Mouse (Mus musculus) stomach, embryonic 15.5 days (tissue): ENCODE measurements around the gene Pate2. TPM values are rescaled to one million over a fixed set of nuclear protein-coding genes. Genes with fewer than 3 reads are reported as not detected.
A peak's percentile ranks its signal among the peaks of the same experiment; 100 is the strongest.

Experiments
- ATAC-seq: fragments of 200-750 bp; cut with Nextera tagmentation; 2 replicates; pipeline ENCODE4 v1.8.0; 2017; ENCODE audit warnings: low read depth, moderate number of reproducible peaks, moderate TSS enrichment; ENCODE audit not compliant: insufficient read depth, low FRiP score
- H3K27ac ChIP-seq: fragments of 300-500 bp; sonication (generic); 2 replicates; pipeline ENCODE4 v1.5.1; 2015; ENCODE audit warnings: mild to moderate bottlenecking, inconsistent platforms
- H3K27me3 ChIP-seq: fragments of 300-500 bp; sonication (generic); replicated peaks from 2 replicates; pipeline ENCODE4 v1.6.1; 2015; ENCODE audit warnings: inconsistent platforms
- H3K36me3 ChIP-seq: fragments of 300-500 bp; sonication (generic); 2 replicates; pipeline ENCODE4 v1.6.1; 2015; ENCODE audit warnings: inconsistent platforms
- H3K4me1 ChIP-seq: fragments of 300-500 bp; sonication (generic); 2 replicates; pipeline ENCODE4 v1.6.1; 2015; ENCODE audit warnings: inconsistent platforms
- H3K4me2 ChIP-seq: fragments of 300-500 bp; sonication (generic); 2 replicates; pipeline ENCODE4 v1.6.1; 2015; ENCODE audit warnings: mild to moderate bottlenecking, inconsistent platforms
- H3K4me3 ChIP-seq: fragments of 300-500 bp; sonication (generic); replicated peaks from 2 replicates; pipeline ENCODE4 v1.5.1; 2015; ENCODE audit warnings: inconsistent platforms
- H3K9ac ChIP-seq: fragments of 300-500 bp; sonication (generic); 2 replicates; pipeline ENCODE4 v1.6.1; 2015; ENCODE audit warnings: inconsistent platforms
- H3K9me3 ChIP-seq: fragments of 300-500 bp; sonication (generic); 2 replicates; pipeline ENCODE4 v1.6.1; 2016; ENCODE audit warnings: inconsistent platforms
- WGBS: fragments of 180-500 bp; shearing (Covaris S2); methylation state at CpG from one replicate; pipeline ENCODE4 v1.1.7; 2015; 5-methylcytosine and 5-hydroxymethylcytosine counted together
- polyA plus RNA-seq: library from polyadenylated mRNA; unstranded; fragments of >200 nt; fragmentation: Nextera tagmentation; extraction: Ambion mirVana; gene quantifications from 2 replicates; pipeline ENCODE4 v1.2.1, GENCODE M21; 2015

The Pate2 gene
- polyA plus RNA-seq, 1 experiment from 2014 or later = 0.95 TPM

GRCm38 (mm10) chr9:35539001-35539750 is 30.9 kb upstream of the Pate2 start:
- 62% methylated on average over 13 of the region's 13 CpGs for WGBS
- no peak for ATAC-seq

GRCm38 (mm10) chr9:35541024-35541423 is 29.1 kb upstream of the Pate2 start:
- H3K9me3 ChIP-seq = no peaks in the 10 kb centered on the region
- WGBS = 80% methylated on average over 5 of the region's 5 CpGs
- no peak overlapping the region for H3K4me2 ChIP-seq
- no peak overlapping the region for H3K4me3 ChIP-seq
- H3K27me3 ChIP-seq = no peaks in the 10 kb centered on the region
- no peaks in the 10 kb centered on the region for H3K4me1 ChIP-seq
- H3K9ac ChIP-seq = no peak overlapping the region
- ATAC-seq = no peak
- H3K27ac ChIP-seq = no peak overlapping the region
- no peaks in the 10 kb centered on the region for H3K36me3 ChIP-seq

More at GRCm38 (mm10) chr9:35539001-35539750, 30.9 kb upstream of the Pate2 start:
- Histone ChIP-seq H3K27me3 (no peaks in the 10 kb centered on the region), H3K4me2 (no peak overlapping the region), H3K9ac (no peak overlapping the region), H3K4me3 (no peak overlapping the region), H3K4me1 (0 out of 2 replicates have a peak, but pooled peaks cover 2% of the 10 kb centered on the region), H3K27ac (no peak overlapping the region), H3K36me3 (no peaks in the 10 kb centered on the region), H3K9me3 (no peaks in the 10 kb centered on the region)

GRCm38 (mm10) chr9:35541488-35541887 is 28.6 kb upstream of the Pate2 start:
- Histone ChIP-seq H3K4me1 (no peaks in the 10 kb centered on the region), H3K9me3 (no peaks in the 10 kb centered on the region), H3K9ac (no peak overlapping the region), H3K27me3 (no peaks in the 10 kb centered on the region), H3K4me2 (no peak overlapping the region), H3K4me3 (no peak overlapping the region), H3K36me3 (no peaks in the 10 kb centered on the region), H3K27ac (no peak overlapping the region)
- ATAC-seq = peak; percentile 56; the same call in 1 of the 2 replicates
- WGBS = 8% methylated on average over 6 of the region's 6 CpGs

- Histone ChIP-seq H3K4me2 (no peak overlapping the region), H3K27me3 (no peaks in the 10 kb centered on the region), H3K4me3 (no peak overlapping the region), H3K27ac (no peak overlapping the region), H3K9me3 (no peaks in the 10 kb centered on the region), H3K9ac (no peak overlapping the region), H3K4me1 (no peaks in the 10 kb centered on the region), H3K36me3 (no peaks in the 10 kb centered on the region)
- no peak for ATAC-seq
- 64% methylated on average over 6 of the region's 6 CpGs for WGBS
Observed at GRCm38 (mm10) chr9:35541941-35542340, 28.1 kb upstream of the Pate2 start.

GRCm38 (mm10) chr9:35543099-35543860 is 26.8 kb upstream of the Pate2 start:
- WGBS = 79% methylated on average over 14 of the region's 14 CpGs
- Histone ChIP-seq H3K9me3 (no peaks in the 10 kb centered on the region), H3K4me2 (no peak overlapping the region), H3K9ac (no peak overlapping the region), H3K27ac (no peak overlapping the region), H3K4me1 (no peaks in the 10 kb centered on the region), H3K27me3 (no peaks in the 10 kb centered on the region), H3K36me3 (no peaks in the 10 kb centered on the region), H3K4me3 (no peak overlapping the region)
- no peak for ATAC-seq

- Histone ChIP-seq H3K4me3 (no peak overlapping the region), H3K27me3 (no peaks in the 10 kb centered on the region), H3K36me3 (no peaks in the 10 kb centered on the region), H3K4me1 (no peaks in the 10 kb centered on the region), H3K9me3 (no peaks in the 10 kb centered on the region), H3K27ac (no peak overlapping the region), H3K4me2 (no peak overlapping the region), H3K9ac (no peak overlapping the region)
- WGBS = 66% methylated on average over 2 of the region's 2 CpGs
- ATAC-seq = no peak
Observed at GRCm38 (mm10) chr9:35544666-35545065, 25.4 kb upstream of the Pate2 start.

- H3K4me3 ChIP-seq = no peak overlapping the region
- WGBS = 66% methylated on average over 12 of the region's 12 CpGs
Observed at GRCm38 (mm10) chr9:35545704-35546103, 24.4 kb upstream of the Pate2 start.

GRCm38 (mm10) chr9:35546745-35547144 is 23.3 kb upstream of the Pate2 start:
- Histone ChIP-seq H3K27me3 (no peaks in the 10 kb centered on the region), H3K4me3 (no peak overlapping the region), H3K9me3 (no peaks in the 10 kb centered on the region), H3K36me3 (no peaks in the 10 kb centered on the region), H3K4me1 (no peaks in the 10 kb centered on the region), H3K4me2 (no peak overlapping the region), H3K9ac (no peak overlapping the region), H3K27ac (no peak overlapping the region)
- WGBS = 63% methylated on average over 9 of the region's 9 CpGs
- ATAC-seq = no peak

More at GRCm38 (mm10) chr9:35545704-35546103, 24.4 kb upstream of the Pate2 start:
- Histone ChIP-seq H3K27me3 (no peaks in the 10 kb centered on the region), H3K36me3 (no peaks in the 10 kb centered on the region), H3K4me2 (no peak overlapping the region), H3K9me3 (no peaks in the 10 kb centered on the region), H3K27ac (no peak overlapping the region), H3K9ac (no peak overlapping the region), H3K4me1 (no peaks in the 10 kb centered on the region)
- ATAC-seq = no peak

GRCm38 (mm10) chr9:35548455-35548854 is 21.6 kb upstream of the Pate2 start:
- Histone ChIP-seq H3K4me1 (no peaks in the 10 kb centered on the region), H3K27me3 (no peaks in the 10 kb centered on the region), H3K9me3 (no peaks in the 10 kb centered on the region), H3K4me3 (no peak overlapping the region), H3K27ac (no peak overlapping the region), H3K4me2 (no peak overlapping the region), H3K9ac (no peak overlapping the region), H3K36me3 (no peaks in the 10 kb centered on the region)
- 73% methylated on average over 9 of the region's 9 CpGs for WGBS
- ATAC-seq = no peak; the same call in 1 of the 2 replicates

GRCm38 (mm10) chr9:35556494-35557102 is 13.5 kb upstream of the Pate2 start:
- H3K9ac ChIP-seq = no peak overlapping the region
- WGBS = 56% methylated on average over 12 of the region's 12 CpGs

GRCm38 (mm10) chr9:35558257-35559008 is 11.7 kb upstream of the Pate2 start, which contains the start of the genes Ddx25 and Pus3:
Gene Ddx25, minus strand, starts transcription at chr9:35558528.
Gene Pus3, plus strand, starts transcription at chr9:35558595.
- Histone ChIP-seq H3K27ac (no peak within 1 kb of the TSS; the same call in 1 of the 2 replicates), H3K36me3 (peaks cover 4% of the 10 kb centered on the region; the same call in 1 of the 2 replicates), H3K4me2 (peak within 1 kb of the TSS; percentile 96), H3K4me3 (peak within 1 kb of the TSS; percentile 76), H3K9me3 (no peaks in the 10 kb centered on the region), H3K27me3 (no peaks in the 10 kb centered on the region), H3K9ac (peak within 1 kb of the TSS; percentile 54), H3K4me1 (peaks cover 6% of the 10 kb centered on the region; the same call in 1 of the 2 replicates)
- under 1% methylated on average over 57 of the region's 59 CpGs for WGBS
- ATAC-seq = peak; percentile 74

More at GRCm38 (mm10) chr9:35556494-35557102, 13.5 kb upstream of the Pate2 start:
- Histone ChIP-seq H3K4me2 (no peak overlapping the region), H3K36me3 (peaks cover 2% of the 10 kb centered on the region; the same call in 1 of the 2 replicates), H3K27me3 (no peaks in the 10 kb centered on the region), H3K4me1 (peaks cover 6% of the 10 kb centered on the region; the same call in 1 of the 2 replicates), H3K27ac (no peak overlapping the region), H3K4me3 (no peak overlapping the region), H3K9me3 (no peaks in the 10 kb centered on the region)
- ATAC-seq = no peak
